Mouse (Mus musculus) hindbrain, embryonic 16.5 days (tissue): ENCODE data around the gene Stam. TPM values are rescaled to one million over a fixed set of nuclear protein-coding genes. Genes with fewer than 3 reads are reported as not detected.
"Not testable (repeated sequence)": the region's sequence is repeated elsewhere in the genome, so short reads cannot be mapped to it uniquely, and the experiment has no call there.

Experiments used
- ATAC-seq: fragments of 200-750 bp; cut with Nextera tagmentation; 2 replicates; pipeline ENCODE4 v1.8.0; 2017; ENCODE audit warnings: moderate TSS enrichment, moderate library complexity
- H3K27ac ChIP-seq: fragments of 300-500 bp; sonication (generic); 2 replicates; pipeline ENCODE4 v1.5.1; 2014; ENCODE audit warnings: low read depth, mild to moderate bottlenecking, control low read depth, low read length, moderate library complexity
- H3K27me3 ChIP-seq: fragments of 300-500 bp; sonication (generic); replicated peaks from 2 replicates; pipeline ENCODE4 v1.6.1; 2014; ENCODE audit warnings: low read length; ENCODE audit not compliant: control insufficient read depth, insufficient read depth
- H3K36me3 ChIP-seq: fragments of 300-500 bp; sonication (generic); 2 replicates; pipeline ENCODE4 v1.6.1; 2014; ENCODE audit warnings: mild to moderate bottlenecking, low read length, moderate library complexity, mixed read lengths; ENCODE audit not compliant: control insufficient read depth, insufficient read depth
- H3K4me1 ChIP-seq: fragments of 300-500 bp; sonication (generic); 2 replicates; pipeline ENCODE4 v1.6.1; 2014; ENCODE audit warnings: low read depth, low read length; ENCODE audit not compliant: control insufficient read depth, insufficient read depth
- H3K4me2 ChIP-seq: fragments of 300-500 bp; sonication (generic); 2 replicates; pipeline ENCODE4 v1.6.1; 2014; ENCODE audit warnings: mild to moderate bottlenecking, low read length, control low read depth, moderate library complexity
- H3K4me3 ChIP-seq: fragments of 300-500 bp; sonication (generic); 2 replicates; pipeline ENCODE4 v1.5.1; 2014; ENCODE audit warnings: mild to moderate bottlenecking, low read length, control low read depth, moderate library complexity
- H3K9ac ChIP-seq: fragments of 300-500 bp; sonication (generic); 2 replicates; pipeline ENCODE4 v1.6.1; 2014; ENCODE audit warnings: low read depth, mild to moderate bottlenecking, control low read depth, low read length, moderate library complexity
- H3K9me3 ChIP-seq: fragments of 300-500 bp; sonication (generic); 2 replicates; pipeline ENCODE4 v1.6.1; 2014; ENCODE audit warnings: mild to moderate bottlenecking, low read length, moderate library complexity; ENCODE audit not compliant: control insufficient read depth
- WGBS: fragments of 180-500 bp; shearing (Covaris S2); extraction: QIAGEN DNeasy Blood & Tissue Kit; methylation state at CpG from one replicate; pipeline ENCODE4 v1.1.7; 2014; 5-methylcytosine and 5-hydroxymethylcytosine counted together
- polyA plus RNA-seq: library from polyadenylated mRNA; unstranded; fragments of >200 nt; fragmentation: Nextera tagmentation; extraction: Ambion mirVana; gene quantifications from 2 replicates; pipeline ENCODE4 v1.2.1, GENCODE M21; 2015

Stam gene
- polyA plus RNA-seq, 1 experiment from 2014 or later = 129 TPM

GRCm38 (mm10) chr2:14055168-14055565 lies 18.7 kb upstream of the Stam start:
- Histone ChIP-seq H3K4me2 (peak overlapping the region; percentile 87), H3K4me1 (peaks cover 8% of the 10 kb centered on the region), H3K27ac (peak overlapping the region; percentile 95), H3K27me3 (no peaks in the 10 kb centered on the region), H3K9ac (peak overlapping the region; percentile 91), H3K4me3 (peak overlapping the region; percentile 82), H3K36me3 (no peaks in the 10 kb centered on the region), H3K9me3 (no peaks in the 10 kb centered on the region)
- peak; percentile 91 for ATAC-seq
- WGBS = under 1% methylated on average over 41 of the region's 58 CpGs

- Histone ChIP-seq H3K4me3 (peak within 1 kb of the TSS; percentile 82), H3K9ac (peak within 1 kb of the TSS; percentile 91), H3K4me1 (peaks cover 8% of the 10 kb centered on the region), H3K27ac (peak within 1 kb of the TSS; percentile 95), H3K4me2 (peak within 1 kb of the TSS; percentile 87), H3K9me3 (no peaks in the 10 kb centered on the region), H3K27me3 (no peaks in the 10 kb centered on the region), H3K36me3 (no peaks in the 10 kb centered on the region)
- peak; percentile 94 for ATAC-seq
- WGBS = under 1% methylated on average over 65 of the region's 101 CpGs
These were observed 18.1 kb upstream of the Stam start, which contains the start of gene Hacd1 for GRCm38 (mm10) chr2:14055566-14056331. Gene Hacd1, minus strand, starts transcription at chr2:14056135.

GRCm38 (mm10) chr2:14065704-14066650 lies 7.9 kb upstream of the Stam start:
- Histone ChIP-seq H3K4me3 (no peak overlapping the region), H3K4me2 (no peak overlapping the region), H3K36me3 (no peaks in the 10 kb centered on the region), H3K27me3 (no peaks in the 10 kb centered on the region), H3K27ac (no peak overlapping the region), H3K4me1 (no peaks in the 10 kb centered on the region), H3K9me3 (no peaks in the 10 kb centered on the region), H3K9ac (no peak overlapping the region)
- 79% methylated on average over 2 of the region's 2 CpGs for WGBS
- ATAC-seq = no peak

- no peaks in the 10 kb centered on the region for H3K27me3 ChIP-seq
- peaks cover 4% of the 10 kb centered on the region for H3K4me1 ChIP-seq
- no peak overlapping the region for H3K27ac ChIP-seq
- ATAC-seq = no peak
- no peaks in the 10 kb centered on the region for H3K36me3 ChIP-seq
- H3K9ac ChIP-seq = no peak overlapping the region
- H3K9me3 ChIP-seq = no peaks in the 10 kb centered on the region
- 95% methylated on average over 2 of the region's 2 CpGs for WGBS
- no peak overlapping the region for H3K4me2 ChIP-seq
- no peak overlapping the region for H3K4me3 ChIP-seq
These were observed 4.9 kb upstream of the Stam start for GRCm38 (mm10) chr2:14069027-14069426.

- H3K27me3 ChIP-seq = no peaks in the 10 kb centered on the region
- ATAC-seq = no peak
These were observed 3.4 kb upstream of the Stam start for GRCm38 (mm10) chr2:14070466-14070865.

GRCm38 (mm10) chr2:14073008-14073361 lies 913 bp upstream of the Stam start:
- Histone ChIP-seq H3K27me3 (no peaks in the 10 kb centered on the region), H3K27ac (peak overlapping the region; percentile 99), H3K4me2 (peak overlapping the region; percentile 68), H3K9ac (peak overlapping the region; percentile 95), H3K9me3 (no peaks in the 10 kb centered on the region), H3K4me3 (peak overlapping the region; percentile 93), H3K4me1 (peaks cover 20% of the 10 kb centered on the region), H3K36me3 (no peaks in the 10 kb centered on the region)
- 17% methylated on average over 8 of the region's 8 CpGs for WGBS
- no peak for ATAC-seq

More at GRCm38 (mm10) chr2:14070466-14070865, 3.4 kb upstream of the Stam start:
- Histone ChIP-seq H3K4me2 (no peak overlapping the region), H3K27ac (no peak overlapping the region), H3K4me3 (no peak overlapping the region), H3K9me3 (no peaks in the 10 kb centered on the region), H3K9ac (no peak overlapping the region), H3K36me3 (no peaks in the 10 kb centered on the region), H3K4me1 (peaks cover 10% of the 10 kb centered on the region)
- 84% methylated on average over 8 of the region's 8 CpGs for WGBS

GRCm38 (mm10) chr2:14074221-14074901 lies 463 bp downstream of the Stam start:
- ATAC-seq = no peak
- H3K27ac ChIP-seq = peak overlapping the region; percentile 99
- peak overlapping the region; percentile 71 for H3K4me2 ChIP-seq
- no peaks in the 10 kb centered on the region for H3K36me3 ChIP-seq
- peak overlapping the region; percentile 95 for H3K9ac ChIP-seq
- H3K4me3 ChIP-seq = peak overlapping the region; percentile 93
- H3K4me1 ChIP-seq = peaks cover 20% of the 10 kb centered on the region
- WGBS = under 1% methylated on average over 34 of the region's 38 CpGs
- no peaks in the 10 kb centered on the region for H3K9me3 ChIP-seq
- H3K27me3 ChIP-seq = no peaks in the 10 kb centered on the region

- peaks cover 15% of the 10 kb centered on the region for H3K4me1 ChIP-seq
- H3K4me3 ChIP-seq, H3K36me3 ChIP-seq, ATAC-seq, H3K9me3 ChIP-seq, H3K9ac ChIP-seq, H3K27me3 ChIP-seq, H3K4me2 ChIP-seq, H3K27ac ChIP-seq: not testable (repeated sequence)
- WGBS = 94% methylated on average over 8 of the region's 9 CpGs
These were observed 4.6 kb downstream of the Stam start for GRCm38 (mm10) chr2:14078527-14078926.
